Mouse (Mus musculus) spleen, adult 18-20 months (tissue): ENCODE measurements around the gene Abcc4.
"Not testable (repeated sequence)": the region's sequence is repeated elsewhere in the genome, so short reads cannot be mapped to it uniquely, and the experiment has no call there.

Source experiments
- DNase-seq, 2 experiments: peaks; one replicate each; pipeline ENCODE4 v3.0.0; 2022; ENCODE audit warnings: mixed read lengths in 2 of 2

Gene Abcc4

DNA sequence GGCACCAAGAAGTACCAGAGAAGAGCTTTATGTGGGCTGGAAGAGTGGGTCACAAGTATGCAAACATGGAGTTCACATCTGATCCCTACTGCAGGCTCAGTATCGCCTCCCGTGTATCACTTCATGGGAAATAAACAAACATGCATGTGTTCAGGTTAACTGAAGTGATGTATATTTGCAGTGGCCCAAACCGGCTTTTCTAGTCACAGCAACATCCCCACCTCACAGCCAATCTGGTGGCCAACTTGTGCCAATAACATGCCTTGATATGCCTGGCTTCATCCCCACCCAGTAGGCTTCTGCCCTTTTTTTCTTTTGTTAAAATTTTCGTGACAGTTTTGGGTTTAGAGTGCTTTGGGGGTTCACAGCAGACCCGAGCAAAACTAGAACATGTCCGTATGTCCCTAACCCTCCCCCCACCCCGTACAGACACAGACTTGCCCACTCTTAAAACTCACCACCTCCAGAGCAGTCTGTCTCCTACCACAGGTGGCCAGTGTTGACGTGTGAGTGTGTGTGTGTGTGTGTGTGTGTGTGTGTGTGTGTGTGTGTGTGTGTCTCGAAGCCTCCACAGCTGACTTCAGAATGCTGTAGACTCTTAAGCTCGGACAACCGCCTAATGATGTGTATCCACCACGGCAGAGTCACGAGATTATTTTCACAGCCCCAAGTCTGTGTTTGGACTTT, 29.6 kb downstream of the Abcc4 start:
- DNase-seq: no peak

DNA sequence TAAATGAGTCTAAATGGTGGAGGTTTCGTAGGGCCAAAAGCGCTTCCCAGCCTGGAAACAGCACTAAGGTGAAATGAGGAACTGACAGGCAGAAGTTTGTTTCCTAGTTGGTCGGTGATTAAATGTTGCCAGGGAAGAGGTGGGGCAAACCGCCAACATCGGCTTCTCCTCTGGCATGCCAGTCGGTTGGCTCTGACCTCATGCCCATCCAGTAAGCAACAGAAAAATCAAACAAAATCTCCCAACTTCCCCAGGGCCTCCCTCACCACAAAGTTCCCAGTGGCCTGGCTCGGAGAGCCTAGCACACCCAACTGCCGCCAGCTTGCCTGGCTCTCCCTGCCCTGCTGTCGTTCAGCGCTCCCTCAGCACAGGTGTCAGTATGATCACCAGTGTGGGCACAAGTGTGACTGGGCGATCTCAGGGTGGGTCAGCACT, 31.3 kb downstream of the Abcc4 start:
- no peak for DNase-seq

DNA sequence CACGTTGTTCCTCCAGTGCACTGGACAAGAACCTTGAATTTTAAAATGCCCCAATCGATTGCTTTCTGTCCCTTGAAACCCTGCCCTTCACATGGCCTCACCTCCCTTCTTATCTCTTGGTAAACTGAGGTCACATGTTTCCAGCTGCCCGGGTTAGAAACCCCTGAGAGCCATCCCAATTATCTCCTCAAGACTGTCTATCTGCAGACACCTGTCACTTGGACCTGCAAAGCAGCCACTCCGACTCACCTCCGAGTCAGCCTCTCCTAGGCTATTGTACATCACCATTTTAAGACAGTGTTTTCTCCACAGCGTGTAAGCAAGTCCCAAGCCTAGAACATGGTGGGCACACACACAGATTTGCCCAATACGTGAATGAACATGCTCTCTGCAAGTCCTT, 31.8 kb downstream of the Abcc4 start:
- no peak for DNase-seq

DNA sequence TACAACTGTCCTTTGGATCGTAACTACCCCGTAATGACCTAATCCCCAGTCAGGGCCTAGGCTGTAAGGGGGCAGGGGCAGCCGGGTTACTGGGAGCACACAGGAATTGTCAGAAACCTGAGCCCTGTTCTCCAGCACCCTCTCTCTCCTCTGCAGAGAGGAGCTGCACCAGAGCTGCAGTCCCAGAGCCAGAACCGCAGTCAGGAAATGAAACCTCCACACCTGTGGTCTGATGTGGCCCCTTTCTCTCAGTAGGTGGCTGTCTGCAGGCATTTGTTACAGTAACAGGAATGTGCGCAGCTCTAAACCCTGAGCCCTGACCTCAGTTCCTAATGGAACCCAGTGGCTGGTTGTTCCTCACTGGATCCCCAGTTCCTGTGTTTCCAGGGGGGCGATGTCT, 32.5 kb downstream of the Abcc4 start:
- DNase-seq: no peak

DNA sequence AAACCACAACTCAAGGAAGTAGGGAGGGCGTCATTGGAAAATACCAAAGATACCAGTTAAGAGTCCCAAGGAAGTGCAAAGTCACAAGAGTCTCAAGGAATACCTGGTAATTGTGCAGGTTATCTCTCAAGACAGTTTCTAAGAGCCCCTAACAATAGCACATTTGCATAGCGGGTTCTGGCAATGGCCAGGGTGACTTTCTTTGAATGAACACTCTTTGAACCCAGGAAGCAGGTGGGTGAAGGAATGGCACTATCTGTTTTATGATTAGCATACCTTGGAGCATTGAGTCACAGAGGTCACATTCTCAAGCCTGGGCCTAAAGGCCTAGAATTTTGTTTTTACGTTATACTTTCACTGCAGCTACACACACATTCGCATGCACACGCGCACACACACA, 33.1 kb downstream of the Abcc4 start:
- DNase-seq: not testable (repeated sequence)

DNA sequence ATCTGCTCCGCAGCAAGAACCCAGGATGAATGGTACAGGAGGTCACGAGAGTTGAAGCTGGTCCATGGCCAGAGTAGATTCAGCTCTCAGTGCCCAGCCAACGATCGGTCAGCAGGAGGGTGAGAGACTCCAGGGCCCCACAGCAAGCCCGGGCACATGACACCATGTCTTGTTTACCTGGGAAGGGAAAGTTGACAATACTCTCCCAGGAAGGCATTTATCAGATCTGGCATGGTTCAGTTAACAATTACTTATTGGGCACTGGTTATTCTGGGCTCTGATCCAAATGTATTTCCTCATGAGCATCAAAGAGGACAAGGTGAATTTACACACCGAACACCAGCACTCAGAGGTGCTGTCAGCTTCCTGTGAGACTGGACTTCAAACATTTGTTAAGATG, 38.5 kb downstream of the Abcc4 start:
- DNase-seq: no peak

DNA sequence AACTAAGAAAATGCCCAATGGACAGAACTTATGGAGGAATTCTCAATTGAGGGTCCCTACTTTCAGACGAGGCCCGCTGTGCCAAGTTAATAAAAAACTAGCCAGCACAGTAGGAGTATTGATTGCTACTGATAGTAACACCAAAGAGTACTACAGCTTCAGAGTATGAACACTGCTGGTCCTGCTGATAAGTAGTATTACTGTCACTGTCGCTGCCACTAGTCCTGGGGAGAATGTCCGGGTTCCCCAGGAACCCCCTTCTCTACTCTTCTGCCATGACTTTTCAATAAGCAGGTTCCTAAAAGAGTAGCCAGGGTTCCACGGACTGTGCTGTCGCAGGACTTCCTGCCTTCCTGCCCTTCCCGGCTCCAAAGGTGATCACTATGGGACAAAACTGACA, 41.4 kb downstream of the Abcc4 start:
- DNase-seq: no peak

DNA sequence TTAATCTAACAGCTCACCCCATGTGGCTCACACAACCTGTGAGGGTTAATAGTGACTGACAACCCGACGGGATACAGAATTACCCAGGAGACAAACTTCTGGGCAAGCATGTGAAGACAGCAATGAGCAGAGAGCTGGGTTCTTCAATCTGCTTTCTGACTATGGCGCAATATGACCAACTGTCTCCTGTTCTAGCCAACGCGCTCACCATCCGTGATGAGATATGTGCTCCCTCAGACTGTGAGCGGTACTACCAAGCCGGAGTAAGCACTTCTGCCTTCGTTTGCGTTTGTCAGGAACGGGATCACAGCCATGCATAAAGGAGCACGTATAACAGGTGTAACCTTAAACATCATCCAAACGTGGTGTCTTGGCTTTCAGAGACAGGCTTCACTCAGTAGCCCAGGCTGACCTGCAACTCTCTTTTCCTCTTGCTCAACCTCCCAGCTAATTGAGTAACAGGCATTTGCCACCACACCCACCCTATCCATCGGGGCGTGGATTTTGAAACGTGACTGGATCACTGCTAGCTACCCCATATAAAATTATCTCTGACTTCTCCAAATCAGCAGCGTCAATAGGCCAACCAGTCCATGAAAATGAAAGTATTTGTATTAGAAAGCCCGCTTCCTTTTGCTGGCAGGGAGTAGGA, 43.3 kb downstream of the Abcc4 start:
- no peak for DNase-seq

DNA sequence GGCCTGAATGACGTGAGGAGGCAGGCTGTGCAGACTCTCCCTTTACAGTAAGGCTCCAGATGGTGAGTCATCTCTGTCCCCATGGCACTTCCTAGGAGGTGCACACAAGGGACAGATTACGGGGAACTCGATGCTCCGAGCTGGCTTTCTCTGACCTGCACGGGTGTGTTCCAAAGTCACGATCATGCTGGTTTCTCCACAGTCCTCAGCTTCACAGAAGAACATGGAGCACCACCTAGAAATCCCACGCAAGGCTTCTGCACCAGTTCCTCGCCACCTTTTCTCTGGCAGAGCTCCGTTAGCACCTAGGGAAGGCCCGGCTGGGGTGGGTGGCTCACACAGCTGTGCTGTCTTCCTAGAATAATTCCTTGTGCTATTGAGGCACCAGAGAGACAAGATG, 43.9 kb downstream of the Abcc4 start:
- no peak for DNase-seq

DNA sequence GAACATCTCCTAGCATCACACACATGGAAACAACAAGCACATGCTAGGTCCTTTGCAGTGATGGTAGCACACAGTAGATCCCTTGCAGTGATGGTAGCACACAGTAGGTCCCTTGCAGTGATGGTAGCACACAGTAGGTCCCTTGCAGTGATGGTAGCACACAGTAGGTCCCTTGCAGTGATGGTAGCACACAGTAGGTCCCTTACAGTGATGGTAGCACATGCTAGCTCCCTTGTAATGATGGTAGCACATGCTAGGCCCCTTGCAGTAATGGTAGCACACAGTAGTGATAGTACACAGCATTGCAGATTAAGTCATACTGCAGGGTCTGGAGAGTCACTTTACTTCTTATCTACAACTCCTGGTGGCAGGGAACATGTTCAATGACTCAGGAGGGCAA, 46.8 kb downstream of the Abcc4 start:
- no peak for DNase-seq

DNA sequence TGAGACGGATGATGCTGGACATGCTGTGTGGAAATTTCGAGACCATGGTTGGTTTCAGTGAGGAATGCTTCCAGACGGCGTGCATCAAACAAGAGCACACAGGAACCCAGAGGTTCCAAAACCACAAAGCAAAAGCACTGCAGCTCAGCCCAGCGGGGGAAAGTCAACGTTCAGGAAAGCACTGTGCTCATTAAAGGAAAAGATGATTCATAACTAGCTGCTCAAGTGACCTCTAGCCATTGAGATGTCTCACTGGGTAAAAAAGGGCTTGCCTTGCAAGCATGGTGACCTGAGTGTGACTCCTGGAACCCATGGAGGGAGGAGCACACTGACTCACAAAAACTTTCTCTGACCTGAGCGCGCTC, 47.7 kb downstream of the Abcc4 start:
- no peak for DNase-seq

DNA sequence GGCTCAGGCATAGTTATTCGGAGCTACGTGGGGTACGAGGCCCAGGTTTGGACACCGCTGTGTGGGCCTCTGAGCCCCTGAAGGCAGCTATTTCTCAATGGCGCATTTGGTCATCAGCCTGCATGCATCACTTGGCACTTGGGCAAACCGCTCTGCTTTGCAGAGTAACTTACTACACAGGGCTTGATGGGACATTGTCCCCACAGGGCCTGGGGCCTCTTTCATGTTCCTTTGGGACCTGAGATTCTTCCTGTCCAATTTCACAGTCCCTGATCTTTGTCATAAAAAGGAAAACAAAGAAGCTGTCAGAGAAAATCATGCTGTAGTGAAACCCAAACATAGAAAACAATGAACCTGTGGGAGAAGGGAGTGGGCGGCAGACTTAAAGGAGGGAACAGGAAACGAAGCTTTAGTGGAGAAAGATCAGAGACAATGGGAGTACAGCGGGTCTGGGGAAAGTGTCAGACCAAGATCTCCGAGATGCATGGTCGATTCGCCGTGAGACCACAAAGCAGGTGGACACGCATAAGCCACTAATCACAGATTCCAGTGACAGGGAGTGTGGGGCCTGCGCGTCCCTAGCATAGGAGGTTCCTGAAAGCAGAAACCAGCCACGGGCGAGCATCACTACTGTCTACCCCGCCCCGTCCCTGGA, 48.2 kb downstream of the Abcc4 start:
- no peak for DNase-seq

DNA sequence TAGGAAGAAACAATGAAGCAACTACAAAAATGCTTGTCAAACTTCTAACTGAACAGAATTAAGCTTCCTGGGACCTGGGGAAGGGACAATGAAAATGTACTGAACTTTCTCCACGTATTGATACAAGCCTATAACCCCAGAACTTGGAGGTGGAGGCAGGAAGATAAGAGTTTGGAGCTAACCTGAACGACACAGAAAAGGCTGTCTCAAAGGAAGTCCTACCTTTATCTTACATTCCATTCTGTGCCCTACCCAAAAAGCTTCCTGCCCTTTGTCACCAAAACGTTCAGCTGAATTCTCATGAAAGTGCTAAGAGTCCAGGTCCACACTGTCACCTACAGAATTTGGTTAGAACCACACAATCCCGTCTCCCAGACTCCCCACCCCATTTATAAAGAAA, 48.8 kb downstream of the Abcc4 start:
- DNase-seq: no peak

DNA sequence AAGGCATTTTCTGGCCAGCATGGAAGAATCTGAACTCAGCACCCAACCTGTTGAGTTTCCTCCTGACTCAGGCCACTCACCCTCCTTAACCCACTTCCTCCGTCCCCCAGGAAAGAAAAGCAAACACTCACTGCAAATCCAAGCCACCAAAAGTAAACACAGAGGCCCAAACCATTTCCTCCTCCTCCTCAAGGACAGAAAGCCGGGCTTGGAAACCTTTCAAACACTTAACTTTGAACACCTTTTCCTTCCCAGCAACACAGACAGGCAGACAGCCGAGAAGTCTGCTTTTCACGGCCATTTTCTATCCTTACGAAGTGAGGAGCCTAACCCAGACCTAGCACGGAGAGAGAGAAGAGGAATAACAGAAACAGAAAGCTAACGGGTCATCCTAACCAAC, 50.0 kb downstream of the Abcc4 start:
- DNase-seq: no peak

DNA sequence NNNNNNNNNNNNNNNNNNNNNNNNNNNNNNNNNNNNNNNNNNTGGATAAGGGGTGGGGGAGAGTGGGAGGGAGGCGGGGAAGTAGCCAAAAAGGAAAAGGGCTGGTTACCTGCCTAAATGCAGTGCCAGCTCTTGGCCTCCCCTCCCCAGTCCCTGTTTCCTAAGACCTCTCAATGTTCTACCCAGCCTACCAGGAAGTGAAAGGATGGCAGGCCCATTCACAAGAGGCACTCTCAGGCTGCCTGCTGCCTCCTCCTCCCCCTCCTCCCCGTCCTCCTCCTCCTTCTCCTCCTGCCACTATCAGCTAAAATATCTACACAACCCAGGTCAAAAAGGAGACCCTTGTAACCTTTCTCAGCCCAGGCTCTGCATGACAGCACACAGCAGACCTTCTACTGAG, 51.1 kb downstream of the Abcc4 start:
- no peak for DNase-seq

DNA sequence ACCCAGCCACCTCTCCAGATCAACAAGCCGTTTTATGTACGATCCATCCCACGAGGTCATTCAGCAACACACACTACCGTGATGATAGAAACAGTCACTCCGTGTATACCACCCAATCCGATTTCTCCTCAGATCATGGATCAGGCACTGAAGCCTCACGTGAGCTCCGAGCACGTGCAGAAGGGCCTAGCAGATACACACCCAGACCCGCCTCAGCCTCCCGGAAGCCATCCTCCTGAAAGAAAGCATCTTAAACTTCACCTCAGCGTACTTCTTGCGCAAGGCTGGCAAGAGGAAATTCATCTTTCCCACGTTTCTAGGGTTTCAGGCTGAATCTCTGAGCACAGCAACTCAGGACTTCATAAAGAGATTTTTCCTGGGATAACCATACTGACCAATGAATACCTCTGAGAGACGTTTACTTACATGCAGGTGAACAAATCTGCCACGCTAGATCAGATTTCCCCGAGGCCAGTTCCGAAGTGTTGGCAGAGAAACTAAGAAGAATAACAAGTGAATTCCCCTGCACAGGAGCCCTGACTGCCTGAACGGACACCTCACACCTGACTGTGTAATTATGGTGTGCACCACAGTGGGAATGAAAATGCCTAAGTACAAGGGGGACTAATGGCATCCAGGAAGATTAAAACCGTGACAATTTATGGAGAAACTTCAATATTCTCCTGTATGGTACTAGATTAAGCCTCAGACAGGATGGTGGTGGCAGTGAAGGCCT, 54.1 kb downstream of the Abcc4 start:
- DNase-seq: no peak

DNA sequence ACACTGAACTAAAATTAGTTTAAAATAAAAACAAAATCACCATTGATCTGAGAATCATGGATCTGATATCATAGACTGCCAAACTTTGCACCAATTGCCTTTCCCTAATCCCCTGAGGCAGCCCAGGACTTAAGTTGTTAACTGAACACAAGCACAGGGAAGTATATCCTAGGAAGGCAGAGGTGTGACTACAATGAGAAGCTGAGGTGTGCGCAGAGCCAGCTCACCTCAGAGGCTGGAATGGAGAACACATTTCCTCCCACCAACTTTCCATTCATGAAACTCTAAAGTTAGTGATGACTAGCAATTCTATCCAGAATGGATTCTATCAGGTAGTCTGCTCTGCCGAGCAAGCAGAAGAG, 56.1 kb downstream of the Abcc4 start:
- no peak for DNase-seq

DNA sequence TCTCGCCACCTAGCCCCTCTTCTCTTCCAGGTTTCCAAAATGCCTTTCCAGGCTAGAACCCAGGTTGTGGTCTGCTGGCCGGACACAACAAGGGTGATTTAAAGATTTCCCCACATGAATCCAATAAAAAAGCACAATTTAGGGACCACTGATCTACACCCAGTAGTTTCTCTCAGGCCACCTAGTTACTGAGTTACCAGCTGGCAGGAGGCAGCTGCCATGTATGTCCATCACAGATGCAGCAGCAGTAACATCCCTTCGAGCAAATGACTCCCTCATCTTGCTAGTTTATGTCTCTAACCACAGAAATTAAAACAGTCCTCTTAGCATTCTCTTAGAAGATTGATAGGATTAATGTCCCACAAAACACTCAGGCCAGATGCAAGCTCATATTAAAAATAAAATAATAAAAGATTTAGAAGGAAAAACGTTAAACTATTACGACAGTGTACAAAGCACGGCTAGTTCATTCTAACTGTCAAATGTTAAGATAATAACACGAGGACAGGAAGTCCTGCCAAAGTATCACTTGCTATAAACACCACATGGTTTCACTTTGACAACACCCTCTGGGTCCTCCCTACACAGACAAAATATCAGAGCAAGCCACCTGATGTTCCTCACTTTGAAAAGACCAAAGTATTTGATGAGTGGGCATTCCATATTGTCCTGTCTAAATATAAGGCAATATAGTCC, 56.7 kb downstream of the Abcc4 start:
- DNase-seq: no peak

DNA sequence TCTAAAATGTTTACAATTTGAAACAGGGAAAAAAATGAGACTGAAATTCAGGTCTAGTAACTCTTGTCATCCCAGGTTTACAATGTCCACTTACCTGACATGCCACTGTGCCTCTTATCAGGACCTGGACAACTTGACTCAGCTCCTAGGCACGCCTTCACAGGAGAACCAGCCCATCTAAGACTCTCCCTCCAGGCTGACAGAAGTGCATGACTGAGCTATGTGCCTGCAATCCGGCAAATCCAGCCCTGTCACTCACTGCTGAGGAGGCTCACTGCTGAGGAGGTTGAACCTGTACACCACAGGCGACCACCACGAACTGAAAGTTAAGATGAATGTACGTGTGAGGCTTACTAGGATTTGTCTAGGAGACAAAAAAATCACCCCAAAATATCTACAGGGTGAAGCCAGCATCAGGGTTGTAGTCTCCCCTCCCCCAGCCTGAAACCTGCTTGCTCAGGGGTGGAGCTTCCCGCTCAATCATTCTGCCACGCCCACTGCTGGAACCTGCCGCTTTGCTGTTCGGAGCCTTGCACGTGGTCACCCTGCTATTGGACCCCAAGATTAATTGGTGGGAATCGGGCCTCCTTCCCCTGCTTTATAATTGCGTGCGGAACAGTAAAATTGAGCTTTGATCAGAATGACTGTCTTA, 63.0 kb downstream of the Abcc4 start:
- DNase-seq: not testable (repeated sequence)

DNA sequence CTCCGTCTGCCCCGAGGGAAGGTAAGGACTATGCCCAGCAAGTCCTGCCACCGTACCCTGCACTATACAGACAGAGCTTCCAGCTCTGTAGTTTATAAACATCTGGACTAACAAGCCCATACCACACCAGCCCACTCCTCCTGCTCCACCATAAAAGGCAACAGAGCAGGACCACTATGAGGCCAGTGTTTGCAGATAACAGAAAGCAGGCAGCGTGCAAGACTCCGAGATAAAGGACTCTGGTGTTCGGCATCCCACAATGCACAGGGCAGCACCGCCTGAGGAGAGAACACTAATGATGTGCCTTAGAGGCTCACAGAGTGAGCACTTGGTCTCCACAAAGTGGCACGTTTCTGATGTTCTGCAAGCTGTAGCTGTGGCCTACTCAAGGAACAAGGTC, 63.9 kb downstream of the Abcc4 start:
- no peak for DNase-seq

DNA sequence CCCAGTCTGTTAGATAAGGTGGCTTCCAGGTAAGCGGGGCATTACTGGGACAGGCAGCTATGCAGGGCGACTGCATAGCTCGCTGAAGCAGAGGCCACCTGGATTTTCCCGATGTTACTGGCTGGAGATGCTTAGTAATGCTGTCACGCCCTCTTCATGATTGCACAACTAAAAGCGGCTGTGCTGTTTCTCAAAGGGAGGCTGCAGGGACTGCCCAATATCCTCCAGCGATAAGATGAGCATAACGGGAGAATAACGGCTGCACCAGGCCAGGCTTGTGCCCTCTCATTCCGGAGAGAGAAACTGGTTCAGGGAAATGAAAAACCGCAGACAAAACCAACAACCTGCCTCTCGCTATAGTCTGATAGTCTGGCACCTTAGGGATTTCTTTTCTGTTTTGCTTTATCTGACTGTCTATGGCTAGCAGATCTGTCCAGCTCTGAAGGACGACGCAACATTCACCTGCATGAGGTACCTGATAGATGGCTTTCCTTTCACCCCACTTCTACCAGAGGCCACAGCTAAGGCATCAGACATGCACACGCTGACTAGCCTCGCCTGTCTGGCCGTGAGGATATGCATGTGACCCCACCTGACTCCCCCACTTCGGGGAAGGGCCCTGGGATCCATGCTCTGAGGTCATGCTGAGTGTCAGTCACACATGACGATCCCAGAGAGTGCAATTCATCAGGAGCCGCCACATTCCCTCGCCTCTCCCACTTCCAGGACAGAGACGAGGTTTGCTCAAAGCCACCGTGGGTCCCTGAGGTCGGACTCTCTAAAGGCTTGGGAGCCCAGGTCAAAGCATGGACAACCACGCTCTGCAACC, 67.4 kb downstream of the Abcc4 start:
- DNase-seq: no peak
